Mouse (Mus musculus) MEL (cell line): ENCODE data around the gene Polr1a. TPM values are rescaled to one million over a fixed set of nuclear protein-coding genes. Genes with fewer than 3 reads are reported as not detected.

ENCODE experiments used
- DNase-seq: peaks from one replicate; pipeline ENCODE4 v3.0.0; 2011; ENCODE audit warnings: low read depth, low spot score
- H3K27ac ChIP-seq: 2 replicates; pipeline ENCODE4 v1.5.1; 2012; ENCODE audit warnings: low read depth, mild to moderate bottlenecking, control low read depth, low read length, moderate library complexity; ENCODE audit not compliant: control insufficient read depth
- H3K27me3 ChIP-seq, 2 experiments: fragments of 150-350 bp in 1 of 2; sonication (generic) in 1 of 2; 2 replicates each; pipeline ENCODE4 v1.6.1; 2012; ENCODE audit warnings: low read length in 2 of 2, mild to moderate bottlenecking in 2 of 2, improper control_type of control experiment in 1 of 2, moderate library complexity in 1 of 2; ENCODE audit not compliant: insufficient read depth in 2 of 2, control insufficient read depth in 1 of 2
- H3K36me3 ChIP-seq, 2 experiments: 2 replicates each; pipeline ENCODE4 v1.6.1; 2012 to 2014; ENCODE audit warnings: low read length in 2 of 2, improper control_type of control experiment in 1 of 2, inconsistent platforms in 1 of 2, mild to moderate bottlenecking in 1 of 2; ENCODE audit not compliant: insufficient read depth in 2 of 2, control insufficient read depth in 1 of 2
- H3K4me1 ChIP-seq, 2 experiments: fragments of 150-350 bp in 1 of 2; sonication (generic) in 1 of 2; 2 replicates each; pipeline ENCODE4 v1.6.1; 2012; ENCODE audit warnings: low read length in 2 of 2, improper control_type of control experiment in 1 of 2, mild to moderate bottlenecking in 1 of 2; ENCODE audit not compliant: insufficient read depth in 2 of 2, control insufficient read depth in 1 of 2
- H3K4me3 ChIP-seq, 2 experiments: fragments of 150-350 bp in 1 of 2; sonication (generic) in 1 of 2; 2 replicates each; pipeline ENCODE4 v1.5.1; 2012; ENCODE audit warnings: low read depth in 2 of 2, low read length in 2 of 2, mild to moderate bottlenecking in 2 of 2, moderate library complexity in 2 of 2, control low read depth in 1 of 2, improper control_type of control experiment in 1 of 2; ENCODE audit not compliant: control insufficient read depth in 1 of 2, insufficient read depth in 1 of 2
- H3K79me2 ChIP-seq: 2 replicates; pipeline ENCODE4 v1.6.1; 2012; ENCODE audit warnings: mild to moderate bottlenecking, low read length, moderate library complexity; ENCODE audit not compliant: control insufficient read depth, poor library complexity, insufficient read depth
- H3K9ac ChIP-seq: 2 replicates; pipeline ENCODE4 v1.6.1; 2012; ENCODE audit warnings: low read depth, mild to moderate bottlenecking, control low read depth, low read length, moderate library complexity; ENCODE audit not compliant: control insufficient read depth, poor library complexity, severe bottlenecking
- H3K9me3 ChIP-seq: fragments of 150-350 bp; sonication (generic); replicated peaks from 2 replicates; pipeline ENCODE4 v1.6.1; 2012; ENCODE audit warnings: mild to moderate bottlenecking, low read length, improper control_type of control experiment, moderate library complexity; ENCODE audit not compliant: insufficient read depth
- CHD2 ChIP-seq: IDR thresholded peaks from 2 replicates; pipeline ENCODE4 v1.6.1; 2011; ENCODE audit warnings: low read length, improper control_type of control experiment
- E2F4 ChIP-seq: IDR thresholded peaks from 2 replicates; pipeline ENCODE4 v1.6.1; 2011; ENCODE audit warnings: low read depth, low read length, improper control_type of control experiment, borderline replicate concordance
- ETS1 ChIP-seq: IDR thresholded peaks from 2 replicates; pipeline ENCODE4 v1.6.1; 2012; ENCODE audit warnings: low read depth, mild to moderate bottlenecking, inconsistent platforms, low read length, improper control_type of control experiment, moderate library complexity
- GATA1 ChIP-seq: IDR thresholded peaks from 2 replicates; pipeline ENCODE4 v1.6.1; 2011; ENCODE audit warnings: low read depth, low read length, improper control_type of control experiment
- HCFC1 ChIP-seq: IDR thresholded peaks from 2 replicates; pipeline ENCODE4 v1.6.1; 2012; ENCODE audit warnings: low read depth, mild to moderate bottlenecking, inconsistent platforms, low read length, improper control_type of control experiment, moderate library complexity
- JUND ChIP-seq: IDR thresholded peaks from 2 replicates; pipeline ENCODE4 v1.6.1; 2011; ENCODE audit warnings: low read depth, mild to moderate bottlenecking, improper control_type of control experiment, low read length
- MAFK ChIP-seq: IDR thresholded peaks from 2 replicates; pipeline ENCODE4 v1.6.1; 2011; ENCODE audit warnings: low read depth, mild to moderate bottlenecking, low read length, improper control_type of control experiment, borderline replicate concordance
- MAZ ChIP-seq: IDR thresholded peaks from 2 replicates; pipeline ENCODE4 v1.6.1; 2012; ENCODE audit warnings: low read depth, mild to moderate bottlenecking, inconsistent platforms, low read length, improper control_type of control experiment
- MEF2A ChIP-seq: IDR thresholded peaks from 2 replicates; pipeline ENCODE4 v1.6.1; 2014; ENCODE audit warnings: low read depth, mild to moderate bottlenecking, inconsistent platforms, low read length, improper control_type of control experiment; ENCODE audit not compliant: poor library complexity, insufficient replicate concordance, severe bottlenecking; ENCODE audit errors: extremely low read depth
- MYB ChIP-seq: IDR thresholded peaks from 2 replicates; pipeline ENCODE4 v1.6.1; 2011; ENCODE audit warnings: mild to moderate bottlenecking, low read depth, low read length, improper control_type of control experiment
- POLR2A ChIP-seq, 2 experiments: IDR thresholded peaks; 2 replicates each; pipeline ENCODE4 v1.6.1; 2011 to 2012; ENCODE audit warnings: low read length in 2 of 2, mild to moderate bottlenecking in 2 of 2, control low read depth in 1 of 2, improper control_type of control experiment in 1 of 2, low read depth in 1 of 2, moderate library complexity in 1 of 2; ENCODE audit not compliant: control insufficient read depth in 1 of 2, insufficient read depth in 1 of 2, poor library complexity in 1 of 2
- POLR2AphosphoS2 ChIP-seq: IDR thresholded peaks from 2 replicates; pipeline ENCODE4 v1.6.1; 2011; ENCODE audit warnings: low read length, improper control_type of control experiment
- TBP ChIP-seq: IDR thresholded peaks from 2 replicates; pipeline ENCODE4 v1.8.0; 2011; ENCODE audit warnings: low read depth, low read length, improper control_type of control experiment
- UBTF ChIP-seq: IDR thresholded peaks from 2 replicates; pipeline ENCODE4 v1.6.1; 2012; ENCODE audit warnings: low read depth, mild to moderate bottlenecking, inconsistent platforms, low read length, improper control_type of control experiment, moderate library complexity, borderline replicate concordance; ENCODE audit not compliant: insufficient read depth
- polyA plus RNA-seq, 2 experiments: library from polyadenylated mRNA; stranded (reverse) in 1 of 2; unstranded in 1 of 2; fragments of >175 nt in 1 of 2; fragments of >200 nt in 1 of 2; gene quantifications; 2 replicates each; pipeline versions ENCODE4 v1.2.1 to v1.2.4; 2012; ENCODE audit warnings: low replicate concordance in 2 of 2, low read depth in 1 of 2; ENCODE audit not compliant: insufficient read length in 2 of 2, insufficient read depth in 1 of 2, missing spikeins in 1 of 2
- total RNA-seq: library from RNA; depleted of rRNA; stranded (reverse); fragments of 300-350 nt; gene quantifications from 2 replicates; pipeline ENCODE4 v1.2.3, GENCODE M21; 2012; rRNA removed

Gene Polr1a
- total and polyA plus RNA-seq, 3 experiments = 68.4 to 211 (median 105) TPM

GRCm38 (mm10) chr6:72028079-72028478 lies 119.2 kb downstream of the Polr1a start:
- TF ChIP-seq MEF2A (no peak), GATA1 (no peak), MYB (no peak), UBTF (no peak), MAZ (no peak), ETS1 (no peak), E2F4 (no peak), HCFC1 (no peak)
- TF ChIP-seq, all 39 proteins: peak for 0
- no peak overlapping the region for H3K9ac ChIP-seq
- no peak for DNase-seq
- no peaks in the 10 kb centered on the region for H3K27me3 ChIP-seq
- no peaks in the 10 kb centered on the region for H3K79me2 ChIP-seq
- H3K27ac ChIP-seq = no peak overlapping the region
- H3K9me3 ChIP-seq = no peaks in the 10 kb centered on the region
- no peak overlapping the region for H3K4me3 ChIP-seq
- no peaks in the 10 kb centered on the region for H3K4me1 ChIP-seq
- no peaks in the 10 kb centered on the region for H3K36me3 ChIP-seq

- Histone ChIP-seq H3K36me3 (no peaks in the 10 kb centered on the region), H3K27ac (no peak overlapping the region), H3K4me1 (no peaks in the 10 kb centered on the region), H3K9ac (no peak overlapping the region), H3K27me3 (no peaks in the 10 kb centered on the region), H3K4me3 (no peak overlapping the region), H3K9me3 (no peaks in the 10 kb centered on the region), H3K79me2 (no peaks in the 10 kb centered on the region)
- TF ChIP-seq POLR2AphosphoS2 (no peak), CHD2 (no peak), TBP (no peak), MAFK (no peak), HCFC1 (no peak), POLR2A (IDR thresholded peaks at IDR 0.05; ENCODE audit: control insufficient read depth in 1 of 2, insufficient read depth in 1 of 2, low read depth in 1 of 2, low read length in 2 of 2, poor library complexity in 1 of 2) (no peak), JUND (no peak)
- no peak for DNase-seq
These were observed 120.8 kb downstream of the Polr1a start for GRCm38 (mm10) chr6:72029674-72030073.

Other genes starting within 250 kb of the Polr1a start
- gene Reep1, start 201.5 kb upstream of the Polr1a start, total RNA-seq = 0.07 and 0.12 TPM in 2 replicates
- gene Reep1, start 201.5 kb upstream of the Polr1a start, polyA plus RNA-seq = under 1 TPM in 1 of 2 experiments, not detected in 1; 0.36 TPM
- gene Mrpl35, start 82.1 kb upstream of the Polr1a start, total RNA-seq = 26.0 and 28.3 TPM in 2 replicates
- gene Mrpl35, start 82.1 kb upstream of the Polr1a start, polyA plus RNA-seq = 10 to 100 TPM in 1 of 2 experiments, not detected in 1; 34.8 TPM
- 133 and 137 TPM in 2 replicates for gene Immt, start 77.7 kb upstream of the Polr1a start, total RNA-seq
- 100 to 1,000 TPM; 158 to 702 TPM for gene Immt, start 77.7 kb upstream of the Polr1a start, polyA plus RNA-seq
- gene Ptcd3, start 303 bp upstream of the Polr1a start, total RNA-seq = 89.6 and 93.5 TPM in 2 replicates
- 100 to 1,000 TPM in 1 of 2 experiments, 10 to 100 TPM in 1; 94.3 to 156 TPM for gene Ptcd3, start 303 bp upstream of the Polr1a start, polyA plus RNA-seq
- gene St3gal5, start 188.5 kb downstream of the Polr1a start, total RNA-seq = 20.1 and 24.4 TPM in 2 replicates
- gene St3gal5, start 188.5 kb downstream of the Polr1a start, polyA plus RNA-seq = 10 to 100 TPM in 1 of 2 experiments, not detected in 1; 51.8 TPM